Mouse (Mus musculus): ENCODE measurements around the gene Grin3b.

DNA sequence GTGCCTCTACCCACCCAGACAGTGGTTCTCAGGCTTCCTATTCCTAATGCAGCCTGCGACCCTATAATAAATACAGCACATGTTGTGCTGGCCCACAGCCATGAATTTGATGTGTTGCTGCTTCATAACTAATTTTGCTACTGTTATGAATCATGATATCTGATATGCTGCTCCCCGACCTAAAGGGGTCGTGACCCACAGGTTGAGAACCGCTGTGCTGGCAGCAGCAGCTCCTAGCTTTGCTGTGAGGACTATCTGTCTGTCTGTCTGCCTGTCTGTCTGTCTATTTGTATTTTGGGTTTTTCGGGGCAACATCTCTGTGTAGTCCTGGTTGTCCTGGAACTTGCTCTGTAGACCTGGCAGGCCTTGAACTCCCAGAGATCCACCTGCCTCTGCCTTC lies 53.2 kb downstream of the Grin3b start:
- TF ChIP-seq CTCF (IDR thresholded peaks at IDR 0.05; ENCODE audit: low read depth) (no peak), EP300 (IDR thresholded peaks at IDR 0.05; ENCODE audit: low read depth) (no peak)

All from liver, embryonic 14.5 days (tissue).